Mouse (Mus musculus) liver, embryonic 14.5 days (tissue): Measurements from ENCODE around the gene Ifna11. TPM values are rescaled to one million over a fixed set of nuclear protein-coding genes. Genes with fewer than 3 reads are reported as not detected.
"Not testable (repeated sequence)": the region's sequence is repeated elsewhere in the genome, so short reads cannot be mapped to it uniquely, and the experiment has no call there.

Experiments used
- ATAC-seq: fragments of 200-750 bp; cut with Nextera tagmentation; 2 replicates; pipeline ENCODE4 v1.8.0; 2017; ENCODE audit warnings: moderate number of reproducible peaks, mild to moderate bottlenecking, moderate library complexity; ENCODE audit not compliant: insufficient read depth
- DNase-seq, 3 experiments: peaks; one replicate each; pipeline ENCODE4 v3.0.0-alpha.2; 2012 to 2013; ENCODE audit warnings: low read depth in 3 of 3, low spot score in 3 of 3
- H3K27ac ChIP-seq: fragments of 300-500 bp; sonication (generic); 2 replicates; pipeline ENCODE4 v1.5.1; 2014; ENCODE audit warnings: moderate library complexity, mild to moderate bottlenecking, control low read depth, inconsistent platforms
- H3K27me3 ChIP-seq: fragments of 300-500 bp; sonication (generic); 2 replicates; pipeline ENCODE4 v1.6.1; 2014; ENCODE audit warnings: mild to moderate bottlenecking, low read length, moderate library complexity; ENCODE audit not compliant: control insufficient read depth, insufficient read depth
- H3K36me3 ChIP-seq: fragments of 300-500 bp; sonication (generic); replicated peaks from 2 replicates; pipeline ENCODE4 v1.6.1; 2014; ENCODE audit warnings: low read depth; ENCODE audit not compliant: control insufficient read depth, insufficient read depth
- H3K4me1 ChIP-seq, 2 experiments: fragments of 200-500 bp in 1 of 2; fragments of 300-500 bp in 1 of 2; sonication (generic) in 1 of 2; replicated peaks; 2 replicates each; pipeline ENCODE4 v1.6.1; 2012 to 2014; ENCODE audit warnings: antibody characterized with exemption in 1 of 2, inconsistent platforms in 1 of 2, low read length in 1 of 2; ENCODE audit not compliant: control insufficient read depth in 2 of 2, insufficient read depth in 2 of 2
- H3K4me2 ChIP-seq: fragments of 300-500 bp; sonication (generic); 2 replicates; pipeline ENCODE4 v1.6.1; 2014; ENCODE audit warnings: low read depth, mild to moderate bottlenecking, control low read depth, moderate library complexity
- H3K4me3 ChIP-seq, 2 experiments: fragments of 200-500 bp in 1 of 2; fragments of 300-500 bp in 1 of 2; sonication (generic) in 1 of 2; 2 replicates each; pipeline ENCODE4 v1.5.1; 2012 to 2014; ENCODE audit warnings: low read depth in 2 of 2, low read length in 2 of 2, mild to moderate bottlenecking in 2 of 2, control low read depth in 1 of 2, inconsistent platforms in 1 of 2, moderate library complexity in 1 of 2; ENCODE audit not compliant: insufficient read depth in 1 of 2
- H3K9ac ChIP-seq: fragments of 300-500 bp; sonication (generic); replicated peaks from 2 replicates; pipeline ENCODE4 v1.6.1; 2014; ENCODE audit warnings: mild to moderate bottlenecking, control low read depth, moderate library complexity
- H3K9me3 ChIP-seq: fragments of 300-500 bp; sonication (generic); 2 replicates; pipeline ENCODE4 v1.6.1; 2016; ENCODE audit warnings: low read length, mixed read lengths; ENCODE audit not compliant: control insufficient read depth
- CTCF ChIP-seq: IDR thresholded peaks from 2 replicates; pipeline ENCODE4 v1.5.1; 2016; ENCODE audit warnings: antibody characterized with exemption, low read depth, control low read depth
- EP300 ChIP-seq: IDR thresholded peaks from 2 replicates; pipeline ENCODE4 v1.6.1; 2016; ENCODE audit warnings: antibody characterized with exemption, low read depth
- WGBS: fragments of 180-500 bp; shearing (Covaris S2); extraction: QIAGEN DNeasy Blood & Tissue Kit; methylation state at CpG from one replicate; pipeline ENCODE4 v1.1.7; 2014; ENCODE audit not compliant: insufficient replicate concordance; 5-methylcytosine and 5-hydroxymethylcytosine counted together
- polyA plus RNA-seq, 2 experiments: library from polyadenylated mRNA; depleted of rRNA in 1 of 2; stranded (reverse) in 1 of 2; unstranded in 1 of 2; fragments of >200 nt; fragmentation: Nextera tagmentation in 1 of 2; extraction: Ambion mirVana in 1 of 2; gene quantifications; 2 replicates each; pipeline versions ENCODE4 v1.2.1 to v1.2.3; 2012 to 2014

Gene Ifna11
- polyA plus RNA-seq, 2 experiments, result not detected

GRCm38 (mm10) chr4:88805761-88806160 is 14.0 kb upstream of the Ifna11 start:
- not testable (repeated sequence) for ATAC-seq, H3K9me3 ChIP-seq, H3K27ac ChIP-seq, DNase-seq, H3K27me3 ChIP-seq, H3K9ac ChIP-seq, H3K4me1 ChIP-seq, H3K36me3 ChIP-seq
- 0 out of 4 replicates have a peak overlapping the region, but pooled peaks of 1 of the 2 experiments have one; percentile 21 for H3K4me3 ChIP-seq
- peak overlapping the region; percentile 31; the same call in 1 of the 2 replicates for H3K4me2 ChIP-seq
- WGBS, result 0% methylated on average over 12 of the region's 34 CpGs

- Histone ChIP-seq H3K4me1 (no peaks in the 10 kb centered on the region), H3K9me3 (no peaks in the 10 kb centered on the region), H3K4me2 (no peak within 1 kb of the TSS), H3K36me3 (no peaks in the 10 kb centered on the region), H3K9ac (no peak within 1 kb of the TSS), H3K4me3 (no peak within 1 kb of the TSS), H3K27ac (no peak within 1 kb of the TSS), H3K27me3 (no peaks in the 10 kb centered on the region)
- WGBS, result 32% methylated on average over 3 of the region's 3 CpGs
- DNase-seq, result no peak
- ATAC-seq, result no peak
- TF ChIP-seq CTCF (no peak), EP300 (no peak)
These were observed 3.8 kb upstream of the Ifna11 start, which contains the start of gene Ifna7 for GRCm38 (mm10) chr4:88815928-88816327. Gene Ifna7, plus strand, starts transcription at chr4:88816228.

- TF ChIP-seq EP300 (no peak), CTCF (peak; percentile 32; the same call in 1 of the 2 replicates)
- no peak for DNase-seq
- Histone ChIP-seq H3K4me3 (no peak overlapping the region), H3K27me3 (no peaks in the 10 kb centered on the region), H3K9me3 (no peaks in the 10 kb centered on the region), H3K27ac (no peak overlapping the region), H3K4me1 (no peaks in the 10 kb centered on the region), H3K36me3 (no peaks in the 10 kb centered on the region), H3K4me2 (no peak overlapping the region), H3K9ac (no peak overlapping the region)
- ATAC-seq, result no peak
- WGBS, result 18% methylated on average over 4 of the region's 4 CpGs
These were observed 3.2 kb downstream of the Ifna11 start for GRCm38 (mm10) chr4:88822995-88823394.

DNA sequence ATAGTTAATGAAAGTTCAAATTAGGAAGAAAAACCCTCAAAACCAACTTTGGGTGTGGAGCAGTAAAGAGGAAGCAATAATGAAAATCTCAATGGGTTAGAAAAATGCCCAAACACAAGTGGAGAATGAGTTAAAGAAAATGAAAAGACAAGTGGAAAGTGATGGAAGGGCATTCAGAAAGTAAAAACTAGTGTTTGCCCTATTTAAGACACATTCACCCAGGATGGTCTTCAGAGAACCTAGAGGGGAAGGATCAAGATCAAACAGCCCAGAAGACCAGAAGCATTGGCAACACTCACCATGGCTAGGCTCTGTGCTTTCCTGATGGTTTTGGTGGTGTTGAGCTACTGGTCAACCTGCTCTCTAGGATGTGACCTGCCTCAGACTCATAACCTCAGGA is 7.4 kb downstream of the Ifna11 start, which contains the start of gene Ifna6:
Ifna6 (plus strand) TSS at position 301 of the 400 bp plus-strand sequence.
- not testable (repeated sequence) for H3K9ac ChIP-seq, H3K4me3 ChIP-seq, H3K9me3 ChIP-seq, H3K27ac ChIP-seq, H3K4me2 ChIP-seq, ATAC-seq, H3K36me3 ChIP-seq, DNase-seq, H3K4me1 ChIP-seq, H3K27me3 ChIP-seq

DNA sequence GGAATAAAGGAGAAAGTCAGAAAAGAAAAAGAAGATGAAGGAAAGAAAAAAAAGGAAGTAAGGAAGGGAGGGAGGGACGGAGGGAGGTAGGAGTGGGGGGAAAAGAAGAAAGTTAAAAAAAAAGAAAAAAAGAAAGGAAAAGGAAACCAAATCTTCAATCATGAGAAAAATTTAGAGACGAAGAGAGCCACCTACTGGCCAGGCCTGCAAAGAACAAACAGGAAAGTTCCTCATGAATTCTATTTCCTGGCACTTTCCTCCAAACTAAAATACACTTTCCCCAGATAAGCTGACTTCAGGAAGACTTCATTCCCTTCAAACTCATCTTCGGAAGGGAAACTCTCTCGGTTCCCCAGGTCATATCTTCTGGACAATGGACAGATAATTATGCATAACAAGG is 10.8 kb downstream of the Ifna11 start:
- WGBS, result 12% methylated on average over 4 of the region's 4 CpGs
- Histone ChIP-seq H3K4me2 (no peak overlapping the region), H3K4me3 (no peak overlapping the region), H3K9ac (no peak overlapping the region), H3K36me3 (no peaks in the 10 kb centered on the region), H3K27me3 (no peaks in the 10 kb centered on the region), H3K27ac (no peak overlapping the region), H3K9me3 (no peaks in the 10 kb centered on the region), H3K4me1 (no peaks in the 10 kb centered on the region)
- no peak for ATAC-seq
- no peak for DNase-seq
- TF ChIP-seq CTCF, result no peak; the same call in 1 of the 2 replicates
- TF ChIP-seq EP300, result no peak

DNA sequence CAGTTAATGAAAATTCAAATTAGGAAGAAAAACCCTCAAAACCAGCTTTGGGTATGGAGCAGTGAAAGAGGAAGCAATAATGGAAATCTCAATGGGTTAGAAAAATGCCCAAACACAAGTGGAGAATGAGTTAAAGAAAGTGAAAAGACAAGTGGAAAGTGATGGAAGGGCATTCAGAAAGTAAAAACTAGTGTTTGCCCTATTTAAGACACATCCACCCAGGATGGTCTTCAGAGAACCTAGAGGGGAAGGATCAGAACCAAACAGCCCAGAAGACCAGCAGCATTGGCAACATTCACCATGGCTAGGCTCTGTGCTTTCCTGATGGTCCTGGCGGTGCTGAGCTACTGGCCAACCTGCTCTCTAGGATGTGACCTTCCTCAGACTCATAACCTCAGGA is 15.5 kb downstream of the Ifna11 start, which contains the start of gene Ifna5:
Ifna5 (plus strand) TSS at position 301 of the 400 bp plus-strand sequence.
- H3K27ac ChIP-seq, H3K4me2 ChIP-seq, H3K9ac ChIP-seq, ATAC-seq, H3K4me1 ChIP-seq, H3K4me3 ChIP-seq, H3K9me3 ChIP-seq, DNase-seq, H3K27me3 ChIP-seq, H3K36me3 ChIP-seq: not testable (repeated sequence)
- WGBS, result 50% methylated on average over 1 of the region's 1 CpGs
